Mouse (Mus musculus): ENCODE data around the gene Ripor1. TPM values are rescaled to one million over a fixed set of nuclear protein-coding genes. Genes with fewer than 3 reads are reported as not detected.

Ripor1 gene
- total RNA-seq, 2 experiments from 2014 or later: 40.1 to 42.6 TPM

DNA sequence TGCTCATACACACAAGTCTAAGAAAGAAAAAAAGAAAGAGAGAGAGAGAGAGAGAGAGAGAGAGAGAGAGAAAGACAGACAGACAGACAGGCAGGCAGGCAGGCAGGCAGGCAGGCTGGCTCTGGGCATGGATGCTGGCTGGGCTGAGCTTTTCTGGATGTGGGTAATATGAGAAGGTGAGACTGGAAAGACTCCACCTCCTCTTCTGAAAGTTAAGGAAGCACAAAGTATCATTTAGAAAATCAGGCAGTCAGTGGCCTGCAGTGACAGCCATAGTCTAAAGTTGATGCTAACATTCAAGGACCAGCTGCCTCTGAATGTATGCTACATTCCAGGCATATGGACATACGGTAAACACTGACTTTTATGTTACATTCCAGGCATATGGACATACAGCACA, 19.8 kb downstream of the Ripor1 start:
- no peak for DNase-seq

DNA sequence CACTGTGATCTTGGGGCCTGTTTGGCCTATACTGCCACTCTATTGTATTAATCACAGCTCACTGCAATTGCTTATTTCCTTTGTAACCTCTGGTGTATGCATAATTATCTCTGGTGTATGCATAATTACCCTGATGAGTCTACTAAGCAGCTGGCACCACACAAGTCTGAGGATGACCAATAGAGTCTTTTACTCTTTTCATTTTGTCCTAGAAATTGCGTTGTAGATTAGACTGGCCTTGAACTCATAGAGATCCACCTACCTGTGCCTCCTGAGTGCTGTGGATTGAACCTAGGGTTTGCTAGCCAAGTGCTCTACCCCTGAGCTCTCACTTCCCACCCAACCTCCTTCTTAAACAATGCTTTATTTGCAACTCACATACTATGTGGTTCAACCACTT, 21.0 kb downstream of the Ripor1 start:
- no peak for DNase-seq

GRCm38 (mm10) chr8:105629337-105629736, 24.3 kb downstream of the Ripor1 start:
- DNase-seq: no peak

GRCm38 (mm10) chr8:105634771-105635458, 29.9 kb downstream of the Ripor1 start:
- DNase-seq: no peak

DNA sequence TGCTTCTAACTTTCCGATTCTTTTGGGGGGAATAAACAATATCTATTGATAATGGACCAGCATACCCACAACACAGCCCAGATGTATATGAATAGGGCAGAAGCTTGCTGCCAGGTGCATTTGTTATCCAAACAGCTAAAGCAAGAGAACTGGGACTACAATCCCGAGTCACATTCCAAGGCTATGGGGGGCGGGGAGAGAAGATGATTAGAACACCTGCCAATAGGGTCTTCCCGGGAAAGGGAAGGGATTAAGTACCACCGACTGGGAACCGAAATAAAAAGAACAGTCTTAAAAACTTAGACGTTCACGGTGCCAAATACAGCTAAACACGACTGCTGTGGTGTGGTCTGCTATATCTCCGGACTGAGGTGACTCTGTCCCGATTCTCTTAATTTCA, 30.4 kb downstream of the Ripor1 start:
- DNase-seq: peak in 1 of 2 experiments; percentile 40

DNA sequence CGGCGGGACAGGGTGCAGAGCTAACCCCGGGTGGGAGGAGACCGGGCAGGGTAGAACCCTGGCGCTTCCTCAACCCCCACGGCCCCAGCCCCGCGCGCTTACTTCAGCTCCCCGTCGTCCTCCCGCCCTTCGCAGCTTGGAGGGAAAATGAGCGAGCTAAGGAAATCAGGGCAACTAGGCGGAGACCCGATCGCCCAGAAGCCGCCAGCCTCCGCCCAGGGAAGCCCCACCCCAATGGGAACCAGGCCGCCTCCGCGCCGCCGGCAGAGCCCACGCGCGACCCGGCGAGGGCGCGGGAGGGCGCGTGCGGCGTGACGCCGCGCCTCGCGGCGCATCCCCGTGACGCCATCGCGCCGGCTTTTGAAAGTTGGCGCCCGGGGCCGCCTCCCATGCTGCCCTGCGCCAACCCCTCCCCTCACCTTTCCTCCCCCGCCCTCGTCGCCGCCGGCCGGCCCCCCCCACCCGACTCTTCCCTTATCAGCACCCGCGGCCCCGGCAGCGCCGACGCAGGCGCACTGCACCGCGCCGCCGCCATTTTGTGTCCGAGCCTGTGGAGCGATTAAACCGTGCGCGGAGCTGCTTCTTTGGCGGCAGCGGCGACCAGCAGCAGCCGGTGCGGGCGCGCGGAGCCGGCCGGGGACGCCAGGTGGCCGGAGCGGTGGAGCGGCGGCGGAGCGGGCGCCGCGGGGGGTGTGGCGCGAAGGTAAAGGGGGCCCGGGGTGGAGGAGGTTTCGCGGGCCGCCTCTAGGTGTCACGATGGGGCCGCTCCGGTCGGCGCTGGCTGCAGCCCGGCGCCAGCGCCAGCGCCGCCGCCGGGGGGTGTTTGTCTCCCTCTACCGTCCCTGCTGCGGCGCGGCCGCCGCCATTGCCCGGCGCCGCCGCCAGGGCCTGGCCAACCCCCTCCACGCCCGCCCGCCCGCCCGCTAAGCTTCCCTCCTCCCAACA, 31.2 kb downstream of the Ripor1 start, which contains the start of gene Ctcf:
TSS of gene Ctcf (plus strand) at position 551 of the 945 bp plus-strand sequence.
- DNase-seq: peak; percentile 92 to 93

- DNase-seq: peak; percentile 47 to 80
Observed at GRCm38 (mm10) chr8:105636963-105637510, 32.0 kb downstream of the Ripor1 start, which contains the start of gene Agrp. Agrp (minus strand) TSS chr8:105637393.

GRCm38 (mm10) chr8:105637601-105638041, 32.6 kb downstream of the Ripor1 start:
- DNase-seq: no peak

DNA sequence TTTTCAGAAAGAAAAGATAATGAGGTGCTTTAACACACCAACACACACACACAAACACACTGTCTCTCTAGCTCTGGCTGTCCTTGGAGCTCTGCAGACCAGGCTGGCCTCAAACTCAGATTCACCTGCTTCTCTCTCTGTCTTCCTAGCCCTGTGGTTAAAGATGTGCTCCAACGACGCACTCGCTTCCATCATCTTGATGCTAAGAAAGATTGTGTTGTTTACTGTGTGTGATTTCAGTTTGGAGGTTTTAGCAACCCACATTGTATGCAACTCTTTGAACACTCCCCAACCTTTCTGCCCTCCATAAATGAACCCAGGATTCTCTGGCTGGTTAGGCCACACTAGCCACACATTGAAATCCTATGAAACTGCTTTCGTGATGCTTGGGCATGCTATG, 33.5 kb downstream of the Ripor1 start:
- DNase-seq: no peak

GRCm38 (mm10) chr8:105639835-105640234, 34.8 kb downstream of the Ripor1 start:
- no peak for DNase-seq

DNA sequence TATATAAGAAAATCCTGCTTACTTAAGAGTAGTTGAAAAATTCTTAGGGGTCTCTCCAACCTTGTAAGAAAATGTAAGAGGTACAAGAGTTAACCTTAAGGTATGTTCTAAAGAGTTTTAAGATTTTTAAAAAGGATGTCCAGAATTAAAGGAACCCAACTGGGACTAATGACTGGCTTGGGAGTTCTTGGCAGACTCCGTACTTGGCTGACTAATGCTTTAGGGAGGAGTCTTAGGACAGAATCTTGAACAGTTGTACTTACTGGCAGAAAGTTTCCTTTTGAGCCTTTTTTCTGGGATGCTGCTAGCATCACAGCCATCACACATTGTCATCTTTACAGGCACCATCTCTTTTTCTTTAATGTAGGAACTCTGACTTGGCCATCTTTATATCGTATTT, 35.5 kb downstream of the Ripor1 start:
- peak; percentile 55 to 60 for DNase-seq

DNA sequence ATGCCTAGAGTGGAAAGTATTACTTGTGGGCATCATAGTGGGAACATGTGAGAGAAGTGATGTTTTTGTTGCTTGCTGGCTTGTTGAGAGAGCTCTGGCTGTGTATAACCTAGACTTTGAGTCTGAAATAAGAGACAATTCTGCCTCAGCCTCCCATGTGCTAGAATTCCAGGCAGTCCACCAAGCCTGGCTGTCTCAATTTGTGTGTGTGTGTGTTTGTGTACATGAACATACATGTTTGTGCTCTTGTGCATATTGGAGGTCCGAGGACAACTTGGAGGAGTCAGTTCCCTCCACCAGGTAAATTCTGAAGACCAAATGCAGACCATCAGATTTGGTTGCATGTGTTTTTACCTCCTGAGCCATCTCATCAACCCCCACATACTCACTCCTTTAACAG, 40.1 kb downstream of the Ripor1 start:
- DNase-seq: no peak

DNA sequence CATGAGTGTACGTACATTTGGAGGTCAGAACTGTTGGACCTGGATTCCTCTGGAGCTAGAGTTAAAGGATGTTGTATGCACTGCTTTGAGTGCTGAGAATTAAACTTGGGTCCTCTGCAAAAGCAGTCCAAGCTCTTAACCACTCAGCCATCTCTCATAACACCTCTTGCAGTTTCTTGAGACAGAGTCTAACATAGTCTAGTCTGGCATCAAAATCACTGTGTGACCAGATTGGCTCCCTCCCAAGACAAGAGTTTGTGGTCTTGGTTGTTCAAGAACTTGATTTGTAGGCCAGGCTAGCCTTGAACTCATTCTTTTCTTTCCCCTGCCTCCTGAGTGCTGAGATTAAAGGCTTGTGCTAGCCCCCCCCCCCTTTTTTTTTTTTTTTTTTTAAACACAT, 43.9 kb downstream of the Ripor1 start:
- no peak for DNase-seq

DNA sequence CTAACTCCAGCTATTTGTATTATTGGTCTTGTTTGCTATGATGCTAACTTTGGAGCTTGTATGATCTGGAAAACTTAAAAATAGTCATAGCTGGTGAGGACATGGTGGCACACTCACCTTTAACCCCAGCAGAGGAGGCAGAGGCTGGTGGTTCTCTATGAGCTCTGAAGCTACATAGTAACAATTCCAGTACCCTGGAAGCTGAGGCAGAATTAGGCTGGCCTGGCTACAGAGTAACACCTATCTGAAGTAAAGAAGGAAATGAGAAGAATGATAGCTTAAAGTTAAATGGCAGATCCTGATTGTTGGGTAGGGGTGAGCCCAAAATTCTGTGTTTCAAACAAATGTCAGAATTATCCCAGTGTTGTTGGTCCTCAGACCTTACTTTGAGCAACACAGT, 52.6 kb downstream of the Ripor1 start:
- no peak for DNase-seq

- peak; percentile 7 to 31 for DNase-seq
Observed at GRCm38 (mm10) chr8:105661167-105661566, 56.1 kb downstream of the Ripor1 start.

Small RNA genes within 50 kb of the gene (microRNA-seq; reads per million reads assigned to microRNA genes)
- 0.38 to 0.81 reads per million in 2 experiments for gene Mir1966

Other genes starting within 250 kb of the Ripor1 start
- not detected for gene Plekhg4, start 232.0 kb upstream of the Ripor1 start, total RNA-seq (2021)
- gene Kctd19, start 191.8 kb upstream of the Ripor1 start, total RNA-seq (2021): not detected
- under 1 TPM; 0.27 to 0.64 TPM for gene Lrrc36, start 191.7 kb upstream of the Ripor1 start, total RNA-seq (2021)
- gene Tppp3, start 133.7 kb upstream of the Ripor1 start, total RNA-seq (2021): 10 to 100 TPM; 38.0 to 41.4 TPM
- gene Zdhhc1, start 108.4 kb upstream of the Ripor1 start, total RNA-seq (2021): 10 to 100 TPM; 12.5 to 14.2 TPM
- gene Hsd11b2, start 86.5 kb upstream of the Ripor1 start, total RNA-seq (2021): under 1 TPM; 0.21 to 0.22 TPM
- gene Atp6v0d1, start 39.2 kb upstream of the Ripor1 start, total RNA-seq (2021): 10 to 100 TPM; 50.4 to 53.2 TPM
- 10 to 100 TPM; 39.9 to 40.9 TPM for gene Ctcf, start 31.3 kb downstream of the Ripor1 start, total RNA-seq (2021)
- not detected for gene Agrp, start 32.1 kb downstream of the Ripor1 start, total RNA-seq (2021)
- gene Carmil2, start 81.0 kb downstream of the Ripor1 start, total RNA-seq (2021): 1 to 10 TPM in 1 of 2 experiments, under 1 TPM in 1; 0.12 to 1.1 TPM
- 10 to 100 TPM; 11.0 to 12.6 TPM for gene Acd, start 95.8 kb downstream of the Ripor1 start, total RNA-seq (2021)
- gene Pard6a, start 95.9 kb downstream of the Ripor1 start, total RNA-seq (2021): 1 to 10 TPM; 7.3 to 7.8 TPM
- not detected for gene 4933405L10Rik, start 102.4 kb downstream of the Ripor1 start, total RNA-seq (2021)
- 1 to 10 TPM; 1.3 TPM for gene Enkd1, start 103.0 kb downstream of the Ripor1 start, total RNA-seq (2021)
- 1 to 10 TPM; 3.8 to 4.5 TPM for gene Gfod2, start 153.4 kb downstream of the Ripor1 start, total RNA-seq (2021)
- gene Ranbp10, start 222.1 kb downstream of the Ripor1 start, total RNA-seq (2021): 10 to 100 TPM; 18.1 to 18.6 TPM
- not detected for gene Tsnaxip1, start 222.5 kb downstream of the Ripor1 start, total RNA-seq (2021)
- 1 to 10 TPM; 2.2 to 2.5 TPM for gene Cenpt, start 248.0 kb downstream of the Ripor1 start, total RNA-seq (2021)
- 10 to 100 TPM; 27.5 to 27.8 TPM for gene Thap11, start 249.9 kb downstream of the Ripor1 start, total RNA-seq (2021)